Mouse (Mus musculus) brain, adult 10 weeks (tissue): ENCODE results near the gene Letmd1. TPM values are rescaled to one million over a fixed set of nuclear protein-coding genes. Genes with fewer than 3 reads are reported as not detected.

Source experiments
- polyA plus RNA-seq: library from polyadenylated mRNA; stranded (reverse); fragments of 350-450 nt; fragmentation: Illumina TruSeq; extraction: RNeasy Lipid Tissue Mini Kit (QIAGEN cat#74804); gene quantifications from one replicate; pipeline ENCODE4 v1.2.3, GENCODE M21; 2015; ENCODE audit warnings: low read depth, low replicate concordance

Letmd1 gene
- polyA plus RNA-seq, result 55.5 TPM

GRCm38 (mm10) chr15:100468295-100469188 lies at the start of gene Letmd1:
Letmd1 (plus strand) TSS chr15:100469023.

GRCm38 (mm10) chr15:100421758-100422197 lies 47.0 kb upstream of the Letmd1 start, which contains the start of gene Gm5475:
Gm5475 (plus strand) TSS chr15:100422147.

GRCm38 (mm10) chr15:100424396-100425122 lies 44.3 kb upstream of the Letmd1 start, which contains the start of gene Slc11a2:
Slc11a2 (minus strand) TSS chr15:100425072.

GRCm38 (mm10) chr15:100495102-100495501 lies 26.3 kb downstream of the Letmd1 start, which contains the start of gene Csrnp2:
Csrnp2 (minus strand) TSS chr15:100495488.

Other genes with a start within 250 kb of the Letmd1 start
- 14.3 TPM for gene Atf1, start 241.2 kb upstream of the Letmd1 start, polyA plus RNA-seq
- gene Tmprss12, start 188.2 kb upstream of the Letmd1 start, polyA plus RNA-seq, result not detected
- gene Mettl7a1, start 164.9 kb upstream of the Letmd1 start, polyA plus RNA-seq, result 55.3 TPM
- gene Mettl7a3, start 134.1 kb upstream of the Letmd1 start, polyA plus RNA-seq, result 0.46 TPM
- not detected for gene Methig1, start 115.9 kb upstream of the Letmd1 start, polyA plus RNA-seq
- not detected for gene Mettl7a2, start 115.8 kb upstream of the Letmd1 start, polyA plus RNA-seq
- not detected for gene Higd1c, start 104.5 kb upstream of the Letmd1 start, polyA plus RNA-seq
- gene Gm5475, start 46.9 kb upstream of the Letmd1 start, polyA plus RNA-seq, result not detected
- gene Slc11a2, start 44.0 kb upstream of the Letmd1 start, polyA plus RNA-seq, result 33.9 TPM
- gene Csrnp2, start 26.5 kb downstream of the Letmd1 start, polyA plus RNA-seq, result 13.2 TPM
- 16.7 TPM for gene Tfcp2, start 83.0 kb downstream of the Letmd1 start, polyA plus RNA-seq
- 102 TPM for gene Pou6f1, start 131.0 kb downstream of the Letmd1 start, polyA plus RNA-seq
- gene Dazap2, start 146.3 kb downstream of the Letmd1 start, polyA plus RNA-seq, result 161 TPM
- 3.5 TPM for gene Smagp, start 167.9 kb downstream of the Letmd1 start, polyA plus RNA-seq
- gene Bin2, start 200.5 kb downstream of the Letmd1 start, polyA plus RNA-seq, result 6.3 TPM
- 6.1 TPM for gene Cela1, start 218.9 kb downstream of the Letmd1 start, polyA plus RNA-seq